Mouse (Mus musculus): ENCODE results near the gene Rhebl1. TPM values are rescaled to one million over a fixed set of nuclear protein-coding genes. Genes with fewer than 3 reads are reported as not detected.

Gene Rhebl1
- total and polyA plus RNA-seq, 3 experiments = 11.1 to 25.1 (median 17.6) TPM

- dilution Hi-C loops (cut with MboI; ENCODE audit: extremely low pct_ligation_motif_present, extremely low pct_unique_long_range_greater_than_20kb, low sequenced_read_pairs) = no loop called here
- Histone ChIP-seq H3K36me3 (replicated peaks in 1 of 2; ENCODE audit: control insufficient read depth in 1 of 2, insufficient read depth in 1 of 2, low read length in 1 of 2) (peaks cover 10 to 20% of the 10 kb centered on the region in 2 experiments), H3K9ac (ENCODE audit: insufficient read depth, low read depth) (0 out of 2 replicates have a peak overlapping the region, but pooled peaks have one; percentile 24), H3K27me3 (replicated peaks) (no peaks in the 10 kb centered on the region), H3K4me3 (replicated peaks in 1 of 3; ENCODE audit: low read depth in 2 of 3, low read length in 2 of 3, poor library complexity in 1 of 3) (no peak overlapping the region), H3K4me2 (ENCODE audit: insufficient read depth, low read depth, poor library complexity, severe bottlenecking) (peak overlapping the region; percentile 48), H3K79me2 (replicated peaks; ENCODE audit: control insufficient read depth, extremely low read depth, insufficient read depth, poor library complexity, severe bottlenecking) (no peaks in the 10 kb centered on the region), H3K27ac (ENCODE audit: insufficient read depth, low read depth) (no peak overlapping the region), H3K9me3 (replicated peaks; ENCODE audit: low read length) (peaks cover 3% of the 10 kb centered on the region), H3K4me1 (ENCODE audit: control insufficient read depth in 1 of 2, insufficient read depth in 2 of 2) (peaks cover 2 to 28% of the 10 kb centered on the region in 2 experiments)
- in situ Hi-C loops (cut with MboI; ENCODE audit: low pct_ligation_motif_present, low pct_unique_long_range_greater_than_20kb, low sequenced_read_pairs) = loop anchor here (10.0 to 25.0 kb wide), 3 partner anchors 1265 to 1433 kb away; no protein-coding TSS in a partner anchor
- DNase-seq (ENCODE audit: extremely low read depth) = no peak
- TF ChIP-seq SIN3A (IDR thresholded peaks at IDR 0.05; ENCODE audit: low read length) = peak; percentile 64; the same call in 1 of the 2 replicates
- TF ChIP-seq RAD21 (IDR thresholded peaks at IDR 0.05; ENCODE audit: low read depth, low read length) = no peak
- no peak for TF ChIP-seq POLR2AphosphoS2 (IDR thresholded peaks at IDR 0.05; ENCODE audit: low read depth, low read length)
- TF ChIP-seq IRF4 (IDR thresholded peaks at IDR 0.05; ENCODE audit: low read depth, low read length) = peak; percentile 84
- no peak for TF ChIP-seq MYC (IDR thresholded peaks at IDR 0.05; ENCODE audit: low read depth, low read length)
- 0 out of 2 replicates have a peak, but pooled peaks have one; percentile 41 for TF ChIP-seq BHLHE40 (IDR thresholded peaks at IDR 0.05; ENCODE audit: low read depth, low read length)
- peak; percentile 43; the same call in 1 of the 2 replicates for TF ChIP-seq NRF1 (IDR thresholded peaks at IDR 0.05; ENCODE audit: low read depth, low read length)
- TF ChIP-seq ETS1 (conservative IDR thresholded peaks at IDR 0.05; ENCODE audit: low read depth, low read length) = peak; percentile 67; the same call in 1 of the 2 replicates
- TF ChIP-seq EP300 (IDR thresholded peaks at IDR 0.05; ENCODE audit: low read length) = peak; percentile 41; the same call in 1 of the 2 replicates
These were observed 33.2 kb upstream of the Rhebl1 start for GRCm38 (mm10) chr15:98927566-98927965.

- H3K36me3 ChIP-seq (replicated peaks in 1 of 2; ENCODE audit: control insufficient read depth in 1 of 2, insufficient read depth in 1 of 2, low read length in 1 of 2) = peaks cover 0 to 3% of the 10 kb centered on the region in 2 experiments
- no peak overlapping the region for H3K4me2 ChIP-seq (ENCODE audit: insufficient read depth, low read depth, poor library complexity, severe bottlenecking)
- DNase-seq (ENCODE audit: extremely low read depth) = no peak
- peaks cover 3% of the 10 kb centered on the region for H3K9me3 ChIP-seq (replicated peaks; ENCODE audit: low read length)
- in situ Hi-C loops (cut with MboI; ENCODE audit: low pct_ligation_motif_present, low pct_unique_long_range_greater_than_20kb, low sequenced_read_pairs) = loop anchor here (10.0 to 25.0 kb wide), 3 partner anchors 1262 to 1430 kb away; no protein-coding TSS in a partner anchor
- TF ChIP-seq JUN (IDR thresholded peaks at IDR 0.05; ENCODE audit: insufficient read depth, low read depth, low read length) = no peak
- dilution Hi-C loops (cut with MboI; ENCODE audit: extremely low pct_ligation_motif_present, extremely low pct_unique_long_range_greater_than_20kb, low sequenced_read_pairs) = no loop called here
- H3K27me3 ChIP-seq (replicated peaks) = no peaks in the 10 kb centered on the region
- no peaks in the 10 kb centered on the region for H3K79me2 ChIP-seq (replicated peaks; ENCODE audit: control insufficient read depth, extremely low read depth, insufficient read depth, poor library complexity, severe bottlenecking)
- no peak overlapping the region for H3K4me3 ChIP-seq (replicated peaks in 1 of 3; ENCODE audit: low read depth in 2 of 3, low read length in 2 of 3, poor library complexity in 1 of 3)
- H3K4me1 ChIP-seq (ENCODE audit: control insufficient read depth in 1 of 2, insufficient read depth in 2 of 2) = peaks cover 2 to 18% of the 10 kb centered on the region in 2 experiments
- H3K9ac ChIP-seq (ENCODE audit: insufficient read depth, low read depth) = no peak overlapping the region
- H3K27ac ChIP-seq (ENCODE audit: insufficient read depth, low read depth) = no peak overlapping the region
These were observed 30.3 kb upstream of the Rhebl1 start for GRCm38 (mm10) chr15:98924682-98925081.

- in situ Hi-C loops (cut with MboI; ENCODE audit: low pct_ligation_motif_present, low pct_unique_long_range_greater_than_20kb, low sequenced_read_pairs) = loop anchor here (10.0 kb wide), 1 partner anchor 1428 kb away; no protein-coding TSS in a partner anchor
- H3K4me3 ChIP-seq (replicated peaks in 1 of 3; ENCODE audit: low read depth in 2 of 3, low read length in 2 of 3, poor library complexity in 1 of 3) = no peak overlapping the region
These were observed 28.7 kb upstream of the Rhebl1 start for GRCm38 (mm10) chr15:98923031-98923537.

More at GRCm38 (mm10) chr15:98923031-98923537, 28.7 kb upstream of the Rhebl1 start:
- no peaks in the 10 kb centered on the region for H3K27me3 ChIP-seq (replicated peaks)
- H3K4me2 ChIP-seq (ENCODE audit: insufficient read depth, low read depth, poor library complexity, severe bottlenecking) = no peak overlapping the region
- no peak for TF ChIP-seq MAX (IDR thresholded peaks at IDR 0.05; ENCODE audit: low read length)
- TF ChIP-seq JUND (conservative IDR thresholded peaks at IDR 0.05; ENCODE audit: low read depth, low read length) = no peak
- TF ChIP-seq ELF1 (IDR thresholded peaks at IDR 0.05; ENCODE audit: low read depth, low read length) = no peak
- no peak for TF ChIP-seq EP300 (IDR thresholded peaks at IDR 0.05; ENCODE audit: low read length)
- TF ChIP-seq POLR2A (IDR thresholded peaks at IDR 0.05; ENCODE audit: low read depth, low read length) = no peak
- no peak for TF ChIP-seq TCF12 (IDR thresholded peaks at IDR 0.05; ENCODE audit: low read depth, low read length)
- no peak for TF ChIP-seq MEF2A (IDR thresholded peaks at IDR 0.05; ENCODE audit: borderline replicate concordance, low read depth, low read length)
- no peak for TF ChIP-seq IRF4 (IDR thresholded peaks at IDR 0.05; ENCODE audit: low read depth, low read length)
- no peak for TF ChIP-seq POLR2AphosphoS2 (IDR thresholded peaks at IDR 0.05; ENCODE audit: low read depth, low read length)
- no peak for TF ChIP-seq SMC3 (IDR thresholded peaks at IDR 0.05; ENCODE audit: low read depth, low read length)
- no peak for TF ChIP-seq SIN3A (IDR thresholded peaks at IDR 0.05; ENCODE audit: low read length)
- TF ChIP-seq GABPA (IDR thresholded peaks at IDR 0.05; ENCODE audit: insufficient replicate concordance, low read depth, low read length) = no peak
- no peak for TF ChIP-seq USF1 (IDR thresholded peaks at IDR 0.05; ENCODE audit: low read depth, low read length)
- TF ChIP-seq ETS1 (conservative IDR thresholded peaks at IDR 0.05; ENCODE audit: low read depth, low read length) = no peak
- TF ChIP-seq USF2 (conservative IDR thresholded peaks at IDR 0.05; ENCODE audit: low read depth, low read length) = no peak
- no peak for TF ChIP-seq RCOR1 (conservative IDR thresholded peaks at IDR 0.05; ENCODE audit: low read depth, low read length)
- TF ChIP-seq MYC (IDR thresholded peaks at IDR 0.05; ENCODE audit: low read depth, low read length) = no peak
- TF ChIP-seq NELFE (IDR thresholded peaks at IDR 0.05; ENCODE audit: low read depth, low read length) = no peak
- no peak overlapping the region for H3K9ac ChIP-seq (ENCODE audit: insufficient read depth, low read depth)
- H3K36me3 ChIP-seq (replicated peaks in 1 of 2; ENCODE audit: control insufficient read depth in 1 of 2, insufficient read depth in 1 of 2, low read length in 1 of 2) = peaks cover 0 to 2% of the 10 kb centered on the region in 2 experiments
- DNase-seq (ENCODE audit: extremely low read depth) = no peak
- peaks cover 3% of the 10 kb centered on the region for H3K9me3 ChIP-seq (replicated peaks; ENCODE audit: low read length)
- no peaks in the 10 kb centered on the region for H3K79me2 ChIP-seq (replicated peaks; ENCODE audit: control insufficient read depth, extremely low read depth, insufficient read depth, poor library complexity, severe bottlenecking)
- H3K4me1 ChIP-seq (ENCODE audit: control insufficient read depth in 1 of 2, insufficient read depth in 2 of 2) = peaks cover 2 to 12% of the 10 kb centered on the region in 2 experiments
- no peak overlapping the region for H3K27ac ChIP-seq (ENCODE audit: insufficient read depth, low read depth)
- dilution Hi-C loops (cut with MboI; ENCODE audit: extremely low pct_ligation_motif_present, extremely low pct_unique_long_range_greater_than_20kb, low sequenced_read_pairs) = no loop called here
